Mouse (Mus musculus) C2C12 (cell line): Measurements from ENCODE around the gene Ddx3y.

ENCODE experiments used
- CEBPB ChIP-seq: IDR thresholded peaks from one replicate; pipeline ENCODE4 v1.6.1; 2011; ENCODE audit warnings: low read depth, mild to moderate bottlenecking, control low read depth, moderate library complexity
- CTCF ChIP-seq: IDR thresholded peaks from one replicate; pipeline ENCODE4 v1.5.1; 2011; ENCODE audit not compliant: control insufficient read depth, insufficient read depth, insufficient read length
- FOSL1 ChIP-seq: IDR thresholded peaks from one replicate; pipeline ENCODE4 v1.8.0; 2011; ENCODE audit warnings: mild to moderate bottlenecking, low read length; ENCODE audit not compliant: poor library complexity, insufficient read depth, severe bottlenecking
- MAX ChIP-seq: IDR thresholded peaks from one replicate; pipeline ENCODE4 v1.6.1; 2011; ENCODE audit warnings: mild to moderate bottlenecking, control low read depth
- USF1 ChIP-seq: IDR thresholded peaks from one replicate; pipeline ENCODE4 v1.6.1; 2011; ENCODE audit warnings: low read depth, mild to moderate bottlenecking, control low read depth, moderate library complexity

GRCm38 (mm10) chrY:1285735-1286134, 694 bp downstream of the Ddx3y start:
- TF ChIP-seq CTCF: no peak
- TF ChIP-seq USF1: no peak
- TF ChIP-seq MAX: no peak
- no peak for TF ChIP-seq FOSL1
- TF ChIP-seq CEBPB: no peak
